Mouse (Mus musculus) heart, postnatal 0 days (tissue): Measurements from ENCODE around the gene Jmjd7.

Experiments used
- CTCF ChIP-seq: IDR thresholded peaks from 2 replicates; pipeline ENCODE4 v1.5.1; 2016; ENCODE audit warnings: antibody characterized with exemption, control low read depth, low read depth
- EP300 ChIP-seq: IDR thresholded peaks from 2 replicates; pipeline ENCODE4 v1.6.1; 2016; ENCODE audit warnings: antibody characterized with exemption, low read depth

DNA sequence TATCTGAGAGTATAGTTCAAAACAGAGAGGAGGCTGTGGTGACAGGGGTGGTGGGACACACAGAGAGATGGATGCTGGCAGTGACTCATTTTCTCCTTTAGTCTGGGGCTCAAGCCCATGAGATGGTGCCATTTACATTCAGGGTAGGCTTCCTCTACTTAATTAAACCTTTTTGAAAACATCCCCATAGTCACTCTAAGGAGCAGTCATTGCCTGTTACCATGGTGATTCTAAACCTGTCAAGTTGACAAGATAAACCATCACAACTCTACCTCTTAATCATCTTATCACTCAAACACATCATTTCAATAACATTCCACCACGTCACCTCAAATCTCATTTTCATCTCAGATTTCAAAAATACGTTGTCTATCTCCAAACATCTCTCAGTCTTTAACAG is 23.3 kb upstream of the Jmjd7 start:
- no peak for TF ChIP-seq CTCF
- no peak for TF ChIP-seq EP300
